Mouse (Mus musculus): ENCODE data around the gene Pon1.

GRCm38 (mm10) chr6:5154786-5155185 is 39.0 kb downstream of the Pon1 start:
- TF ChIP-seq POLR2A (IDR thresholded peaks at IDR 0.05; ENCODE audit: extremely low read depth, insufficient read depth, low read length), result no peak
- TF ChIP-seq CTCF (IDR thresholded peaks at IDR 0.05; ENCODE audit: low read depth, low read length), result no peak
